Comparison of ENCODE assay signal across 16 mouse cellular contexts in genomic region chr6:108858583-108858982, GRCm38 (mm10).
"Had no signal": no experiment of that assay in that cellular context is flagged by ENCODE, and none has a peak within 500 bp of the region (broad histone marks: within the 10 kb centered on the region; RNA-seq: fewer than 3 reads in every experiment).

No protein-coding gene starts in this region.

- DNase-seq: layer of hippocampus, adult 9-11 months; liver, embryonic 13.5 days; lung, adult 2 months; lung, postnatal 14 days; lung, postnatal 4 days; midbrain, embryonic 14.5 days; retina, postnatal 1 day; right cerebral cortex, postnatal 25 days; spleen, adult 18-20 months; thymus, postnatal 25 days had no signal

- H3K4me1 ChIP-seq: liver, embryonic 13.5 days; neural tube, embryonic 13.5 days; stomach, embryonic 15.5 days had no signal

- H3K4me3 ChIP-seq: layer of hippocampus, adult 2 months; liver, embryonic 13.5 days; myocyte; neural tube, embryonic 13.5 days; stomach, embryonic 15.5 days had no signal

- H3K27ac ChIP-seq: layer of hippocampus, adult 2 months; liver, embryonic 13.5 days; neural tube, embryonic 13.5 days; stomach, embryonic 15.5 days had no signal

- ATAC-seq: inflammation-experienced regulatory T-cells, adult 6 months; intestine, embryonic 16.5 days had no signal

- H3K27me3 ChIP-seq: liver, embryonic 13.5 days; neural tube, embryonic 13.5 days; stomach, embryonic 15.5 days had no signal
